13 mouse cellular contexts compared by ENCODE assay signal in the genomic region with DNA sequence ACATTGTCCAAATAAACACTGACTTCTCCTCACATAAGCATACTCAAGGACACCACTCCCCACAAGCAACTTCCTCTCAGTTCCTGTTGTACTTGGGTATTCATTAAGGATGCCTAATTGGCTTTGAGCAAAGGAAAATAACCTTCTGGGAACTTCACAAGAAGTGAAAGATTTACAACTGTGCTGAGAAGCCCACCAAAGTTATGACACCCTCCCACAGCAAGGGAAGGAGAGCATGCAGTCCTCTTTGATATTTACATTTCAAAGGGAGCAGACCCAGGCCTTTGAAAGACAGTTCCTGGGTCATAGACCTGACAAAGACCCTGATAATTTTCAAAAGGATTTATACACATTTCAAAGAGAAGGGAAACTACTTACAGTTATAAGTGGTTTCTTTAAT.
"Had no signal": no experiment of that assay in that cellular context is flagged by ENCODE, and none has a peak within 500 bp of the region (broad histone marks: within the 10 kb centered on the region; RNA-seq: fewer than 3 reads in every experiment).

No protein-coding gene starts in this region.

- H3K4me1 ChIP-seq: limb, embryonic 13.5 days; neural tube, embryonic 12.5 days had no signal

- H3K9ac ChIP-seq: limb, embryonic 13.5 days; liver, embryonic 14.5 days; neural tube, embryonic 12.5 days had no signal

- H3K27ac ChIP-seq: layer of hippocampus, adult 2 months; limb, embryonic 13.5 days; liver, embryonic 14.5 days; neural tube, embryonic 12.5 days; stomach, postnatal 0 days had no signal

- H3K4me2 ChIP-seq: limb, embryonic 13.5 days; midbrain, embryonic 11.5 days; neural tube, embryonic 12.5 days had no signal

- H3K27me3 ChIP-seq: limb, embryonic 13.5 days; neural tube, embryonic 12.5 days had no signal

- H3K4me3 ChIP-seq: layer of hippocampus, adult 2 months; limb, embryonic 13.5 days; neural tube, embryonic 12.5 days had no signal

- H3K9me3 ChIP-seq: limb, embryonic 13.5 days; neural tube, embryonic 12.5 days had no signal

- DNase-seq: kidney, adult 11 months; kidney, postnatal 25 days; left cerebral cortex, postnatal 4 days; lung, adult 18-20 months; lung, postnatal 4 days; thymus, postnatal 4 days had no signal

- ATAC-seq: lung, postnatal 0 days had no signal

- H3K36me3 ChIP-seq: limb, embryonic 13.5 days; neural tube, embryonic 12.5 days had no signal
